Mouse (Mus musculus) lung, embryonic 15.5 days (tissue): ENCODE data around the gene Ppp4r2. TPM values are rescaled to one million over a fixed set of nuclear protein-coding genes. Genes with fewer than 3 reads are reported as not detected.

Experiments used
- ATAC-seq: fragments of 200-750 bp; cut with Nextera tagmentation; 2 replicates; pipeline ENCODE4 v1.8.0; 2017; ENCODE audit warnings: moderate number of reproducible peaks, borderline replicate concordance; ENCODE audit not compliant: low FRiP score, low TSS enrichment; ENCODE audit errors: extremely low read depth
- H3K27ac ChIP-seq: fragments of 300-500 bp; sonication (generic); 2 replicates; pipeline ENCODE4 v1.5.1; 2015; ENCODE audit warnings: moderate library complexity, mild to moderate bottlenecking, inconsistent platforms
- H3K27me3 ChIP-seq: fragments of 300-500 bp; sonication (generic); 2 replicates; pipeline ENCODE4 v1.6.1; 2015; ENCODE audit warnings: inconsistent platforms
- H3K36me3 ChIP-seq: fragments of 300-500 bp; sonication (generic); 2 replicates; pipeline ENCODE4 v1.6.1; 2015; ENCODE audit warnings: inconsistent platforms
- H3K4me1 ChIP-seq: fragments of 300-500 bp; sonication (generic); 2 replicates; pipeline ENCODE4 v1.6.1; 2015; ENCODE audit warnings: inconsistent platforms
- H3K4me2 ChIP-seq: fragments of 300-500 bp; sonication (generic); 2 replicates; pipeline ENCODE4 v1.6.1; 2015; ENCODE audit warnings: inconsistent platforms, mild to moderate bottlenecking, moderate library complexity
- H3K4me3 ChIP-seq: fragments of 300-500 bp; sonication (generic); 2 replicates; pipeline ENCODE4 v1.5.1; 2015; ENCODE audit warnings: mild to moderate bottlenecking, inconsistent platforms
- H3K9ac ChIP-seq: fragments of 300-500 bp; sonication (generic); 2 replicates; pipeline ENCODE4 v1.6.1; 2015; ENCODE audit warnings: inconsistent platforms
- H3K9me3 ChIP-seq: fragments of 300-500 bp; sonication (generic); 2 replicates; pipeline ENCODE4 v1.6.1; 2016; ENCODE audit warnings: inconsistent platforms
- WGBS: fragments of 180-500 bp; shearing (Covaris S2); methylation state at CpG from one replicate; pipeline ENCODE4 v1.1.7; 2015; 5-methylcytosine and 5-hydroxymethylcytosine counted together
- polyA plus RNA-seq: library from polyadenylated mRNA; unstranded; fragments of >200 nt; fragmentation: Nextera tagmentation; extraction: Ambion mirVana; gene quantifications from 2 replicates; pipeline ENCODE4 v1.2.1, GENCODE M21; 2015

Gene Ppp4r2
- polyA plus RNA-seq, 1 experiment from 2014 or later, result 19.6 TPM

GRCm38 (mm10) chr6:100887012-100887411 is 53.6 kb downstream of the Ppp4r2 start:
- no peaks in the 10 kb centered on the region for H3K9me3 ChIP-seq
- no peaks in the 10 kb centered on the region for H3K27me3 ChIP-seq
- no peak overlapping the region for H3K4me3 ChIP-seq
- 82% methylated on average over 9 of the region's 9 CpGs for WGBS
- peaks cover 4% of the 10 kb centered on the region; the same call in 1 of the 2 replicates for H3K4me1 ChIP-seq
- H3K4me2 ChIP-seq, result no peak overlapping the region
- no peak overlapping the region for H3K27ac ChIP-seq
- no peaks in the 10 kb centered on the region for H3K36me3 ChIP-seq
- no peak for ATAC-seq
- H3K9ac ChIP-seq, result no peak overlapping the region

- no peak for ATAC-seq
- no peaks in the 10 kb centered on the region for H3K9me3 ChIP-seq
- no peak overlapping the region for H3K4me2 ChIP-seq
- H3K36me3 ChIP-seq, result no peaks in the 10 kb centered on the region
- no peaks in the 10 kb centered on the region for H3K27me3 ChIP-seq
- 71% methylated on average over 6 of the region's 6 CpGs for WGBS
- no peak overlapping the region for H3K27ac ChIP-seq
- H3K4me3 ChIP-seq, result no peak overlapping the region
- H3K4me1 ChIP-seq, result no peaks in the 10 kb centered on the region
- H3K9ac ChIP-seq, result no peak overlapping the region
Measured at GRCm38 (mm10) chr6:100889340-100889739, 55.9 kb downstream of the Ppp4r2 start.

- 52% methylated on average over 4 of the region's 4 CpGs for WGBS
- Histone ChIP-seq H3K4me1 (no peaks in the 10 kb centered on the region), H3K36me3 (no peaks in the 10 kb centered on the region), H3K27me3 (no peaks in the 10 kb centered on the region), H3K27ac (no peak overlapping the region), H3K4me3 (no peak overlapping the region), H3K9me3 (no peaks in the 10 kb centered on the region), H3K4me2 (no peak overlapping the region), H3K9ac (no peak overlapping the region)
- ATAC-seq, result no peak
Measured at GRCm38 (mm10) chr6:100892489-100892888, 59.1 kb downstream of the Ppp4r2 start.

DNA sequence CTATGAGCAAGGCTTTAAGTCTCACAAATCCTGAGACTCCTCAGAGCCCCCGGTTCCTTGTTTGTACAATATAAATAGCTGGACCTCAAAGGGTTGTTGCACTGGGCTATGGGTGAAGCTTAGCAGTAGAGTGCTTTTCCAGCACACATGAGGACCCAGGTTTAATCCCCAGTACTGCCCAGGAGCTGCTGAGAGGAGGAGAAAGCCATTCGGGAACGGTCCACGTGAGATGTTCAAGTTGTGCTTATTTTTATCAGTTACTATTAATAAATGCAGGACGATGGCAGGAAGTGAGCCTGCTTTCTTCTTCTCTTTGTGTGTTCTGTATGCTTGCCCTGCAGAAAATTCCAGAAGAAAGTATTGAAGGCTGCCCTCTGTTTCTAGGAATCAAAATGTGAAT is 59.7 kb downstream of the Ppp4r2 start:
- 28% methylated on average over 5 of the region's 5 CpGs for WGBS
- Histone ChIP-seq H3K36me3 (no peaks in the 10 kb centered on the region), H3K27ac (no peak overlapping the region), H3K9ac (no peak overlapping the region), H3K4me2 (no peak overlapping the region), H3K4me1 (no peaks in the 10 kb centered on the region), H3K4me3 (no peak overlapping the region), H3K9me3 (no peaks in the 10 kb centered on the region), H3K27me3 (no peaks in the 10 kb centered on the region)
- no peak for ATAC-seq

DNA sequence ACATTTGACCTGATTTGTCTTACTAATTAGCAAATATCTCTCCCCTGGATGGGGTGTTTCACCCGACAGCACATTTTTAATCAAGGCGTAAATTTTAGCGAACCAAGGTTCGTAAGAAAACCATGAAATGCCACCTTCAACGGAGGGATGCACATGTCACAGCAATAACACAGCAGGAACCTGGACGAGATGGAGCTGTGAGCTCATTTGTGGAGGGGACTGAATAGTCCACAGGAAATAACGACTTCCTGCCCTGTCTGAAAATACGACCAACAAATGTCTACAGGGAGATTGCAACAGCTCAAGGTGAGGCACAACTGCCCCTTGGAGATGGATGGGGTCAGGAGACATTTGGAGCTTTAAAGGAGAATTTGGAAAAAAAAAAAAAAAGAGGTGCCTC is 61.8 kb downstream of the Ppp4r2 start:
- no peak overlapping the region for H3K4me3 ChIP-seq

DNA sequence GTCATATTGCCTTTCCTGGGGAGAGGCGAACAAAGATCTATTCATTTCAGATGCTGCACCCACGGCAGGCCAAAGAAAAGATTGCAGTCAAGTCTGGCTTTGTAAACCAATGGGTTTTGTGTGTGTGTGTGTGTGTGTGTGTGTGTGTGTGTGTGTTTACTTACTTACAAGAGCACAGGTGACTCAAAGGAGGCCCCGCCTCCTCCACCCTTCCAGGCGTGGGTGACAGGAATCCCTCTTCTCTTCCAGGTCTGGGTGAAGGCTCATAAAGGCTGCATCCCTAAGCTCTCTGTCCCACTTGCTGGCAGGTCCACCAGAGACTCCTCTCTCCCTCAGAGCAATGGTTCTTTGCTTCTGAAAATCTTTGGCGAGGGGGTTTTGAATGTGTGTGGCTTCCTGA is 63.5 kb downstream of the Ppp4r2 start:
- no peak for ATAC-seq
- Histone ChIP-seq H3K9ac (no peak overlapping the region), H3K4me3 (no peak overlapping the region), H3K4me1 (no peaks in the 10 kb centered on the region), H3K9me3 (no peaks in the 10 kb centered on the region), H3K4me2 (no peak overlapping the region), H3K36me3 (no peaks in the 10 kb centered on the region), H3K27ac (no peak overlapping the region), H3K27me3 (no peaks in the 10 kb centered on the region)
- 63% methylated on average over 5 of the region's 5 CpGs for WGBS

More for the DNA sequence above, 61.8 kb downstream of the Ppp4r2 start:
- no peak overlapping the region for H3K9ac ChIP-seq
- H3K9me3 ChIP-seq, result no peaks in the 10 kb centered on the region
- no peaks in the 10 kb centered on the region for H3K27me3 ChIP-seq
- no peaks in the 10 kb centered on the region for H3K36me3 ChIP-seq
- H3K4me1 ChIP-seq, result no peaks in the 10 kb centered on the region
- no peak for ATAC-seq
- WGBS, result 59% methylated on average over 8 of the region's 8 CpGs
- H3K27ac ChIP-seq, result no peak overlapping the region
- no peak overlapping the region for H3K4me2 ChIP-seq

DNA sequence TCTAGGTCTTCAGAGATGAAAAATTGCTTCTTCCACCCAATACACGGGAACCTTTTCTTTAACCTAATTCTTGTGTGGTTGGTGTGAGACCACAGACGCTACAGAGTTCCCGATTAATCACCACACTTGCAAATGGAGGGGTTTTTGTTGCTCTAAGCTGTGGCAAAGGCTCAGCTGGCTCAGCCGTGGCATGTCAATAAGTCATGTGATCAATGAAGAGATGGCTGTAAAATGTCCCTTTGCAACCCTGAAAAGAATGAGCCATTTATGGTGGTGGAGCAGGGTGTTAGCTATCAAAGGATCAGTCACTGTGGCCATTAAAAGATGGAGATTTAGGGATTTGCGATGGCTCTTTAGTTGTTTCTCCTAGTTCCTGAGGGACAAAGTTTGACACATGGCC is 71.0 kb downstream of the Ppp4r2 start:
- H3K4me3 ChIP-seq, result no peak overlapping the region
- no peaks in the 10 kb centered on the region for H3K27me3 ChIP-seq
- no peak overlapping the region for H3K9ac ChIP-seq
- H3K4me1 ChIP-seq, result no peaks in the 10 kb centered on the region
- no peak for ATAC-seq
- no peaks in the 10 kb centered on the region for H3K36me3 ChIP-seq
- WGBS, result 78% methylated on average over 5 of the region's 5 CpGs
- no peaks in the 10 kb centered on the region for H3K9me3 ChIP-seq
- no peak overlapping the region for H3K4me2 ChIP-seq
- no peak overlapping the region for H3K27ac ChIP-seq

DNA sequence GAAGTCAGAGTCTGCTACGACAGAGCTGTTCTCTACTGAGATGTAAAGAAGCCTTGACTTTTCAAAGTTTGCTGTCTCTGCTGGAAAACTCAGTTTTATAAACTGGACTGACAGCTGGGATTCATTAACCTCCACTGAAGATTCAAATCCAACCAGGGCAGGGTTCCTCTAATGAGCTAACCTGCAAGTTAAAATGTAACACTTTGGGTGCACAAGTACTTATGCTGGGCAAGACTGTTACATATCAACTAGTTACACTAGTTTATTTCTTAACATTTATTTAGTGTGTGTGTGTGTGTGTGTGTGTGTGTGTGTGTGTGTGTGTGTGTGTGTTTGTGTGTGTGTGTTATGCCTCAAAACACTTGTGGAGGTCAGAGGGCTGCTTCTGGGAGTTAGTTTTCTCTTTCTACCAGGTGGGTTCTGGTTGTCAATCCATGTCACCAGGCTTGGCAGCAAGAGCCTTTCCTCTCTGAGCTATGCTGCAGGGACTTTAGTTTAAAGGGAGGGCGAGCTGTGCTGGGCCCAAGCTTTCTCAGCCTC is 76.8 kb downstream of the Ppp4r2 start:
- Histone ChIP-seq H3K4me3 (no peak overlapping the region), H3K9me3 (no peaks in the 10 kb centered on the region), H3K27me3 (no peaks in the 10 kb centered on the region), H3K9ac (no peak overlapping the region), H3K27ac (no peak overlapping the region), H3K4me1 (no peaks in the 10 kb centered on the region), H3K36me3 (no peaks in the 10 kb centered on the region), H3K4me2 (no peak overlapping the region)
- ATAC-seq, result no peak
- WGBS, result 72% methylated on average over 2 of the region's 2 CpGs

Other genes starting within 250 kb of the Ppp4r2 start
- 17.9 and 19.1 TPM in 2 replicates for gene Shq1, start 162.5 kb upstream of the Ppp4r2 start, polyA plus RNA-seq
- gene Gxylt2, start 128.9 kb upstream of the Ppp4r2 start, polyA plus RNA-seq, result 3.9 and 4.1 TPM in 2 replicates